Mouse (Mus musculus) embryonic facial prominence, embryonic 11.5 days (tissue): ENCODE measurements around the gene Mybpc2. TPM values are rescaled to one million over a fixed set of nuclear protein-coding genes. Genes with fewer than 3 reads are reported as not detected.

Experiments
- ATAC-seq: fragments of 200-750 bp; cut with Nextera tagmentation; replicated peaks from 2 replicates; pipeline ENCODE4 v1.8.0; 2017; ENCODE audit warnings: low read depth; ENCODE audit not compliant: insufficient number of reproducible peaks, low FRiP score, low TSS enrichment
- DNase-seq: peaks from one replicate; pipeline ENCODE4 v3.0.0-alpha.2; 2015; ENCODE audit warnings: low spot score
- H3K27ac ChIP-seq: fragments of 300-500 bp; sonication (generic); replicated peaks from 2 replicates; pipeline ENCODE4 v1.5.1; 2014; ENCODE audit warnings: mild to moderate bottlenecking, low read depth, low read length, control low read depth
- H3K27me3 ChIP-seq: fragments of 300-500 bp; sonication (generic); 2 replicates; pipeline ENCODE4 v1.6.1; 2014; ENCODE audit warnings: mild to moderate bottlenecking, low read length, moderate library complexity, mixed read lengths; ENCODE audit not compliant: control insufficient read depth, insufficient read depth
- H3K36me3 ChIP-seq: fragments of 300-500 bp; sonication (generic); replicated peaks from 2 replicates; pipeline ENCODE4 v1.6.1; 2014; ENCODE audit warnings: low read depth, mild to moderate bottlenecking, low read length, moderate library complexity, mixed read lengths; ENCODE audit not compliant: control insufficient read depth, insufficient read depth
- H3K4me1 ChIP-seq: fragments of 300-500 bp; sonication (generic); 2 replicates; pipeline ENCODE4 v1.6.1; 2014; ENCODE audit warnings: low read length, mixed read lengths; ENCODE audit not compliant: control insufficient read depth, insufficient read depth
- H3K4me2 ChIP-seq: fragments of 300-500 bp; sonication (generic); 2 replicates; pipeline ENCODE4 v1.6.1; 2014; ENCODE audit warnings: low read depth, mild to moderate bottlenecking, control low read depth, low read length, moderate library complexity
- H3K4me3 ChIP-seq: fragments of 300-500 bp; sonication (generic); 2 replicates; pipeline ENCODE4 v1.5.1; 2014; ENCODE audit warnings: low read depth, low read length, control low read depth
- H3K9ac ChIP-seq: fragments of 300-500 bp; sonication (generic); replicated peaks from 2 replicates; pipeline ENCODE4 v1.6.1; 2014; ENCODE audit warnings: mild to moderate bottlenecking, control low read depth, low read length
- H3K9me3 ChIP-seq: fragments of 300-500 bp; sonication (generic); replicated peaks from 2 replicates; pipeline ENCODE4 v1.6.1; 2016; ENCODE audit warnings: mild to moderate bottlenecking, low read length, inconsistent platforms, mixed read lengths; ENCODE audit not compliant: control insufficient read depth
- WGBS: fragments of 180-500 bp; shearing (Covaris S2); extraction: QIAGEN DNeasy Blood & Tissue Kit; methylation state at CpG from one replicate; pipeline ENCODE4 v1.1.7; 2014; 5-methylcytosine and 5-hydroxymethylcytosine counted together
- polyA plus RNA-seq: library from polyadenylated mRNA; unstranded; fragments of >200 nt; fragmentation: Nextera tagmentation; extraction: Ambion mirVana; gene quantifications from 2 replicates; pipeline ENCODE4 v1.2.1, GENCODE M21; 2014

The Mybpc2 gene
- polyA plus RNA-seq, 1 experiment from 2014 or later: not detected

DNA sequence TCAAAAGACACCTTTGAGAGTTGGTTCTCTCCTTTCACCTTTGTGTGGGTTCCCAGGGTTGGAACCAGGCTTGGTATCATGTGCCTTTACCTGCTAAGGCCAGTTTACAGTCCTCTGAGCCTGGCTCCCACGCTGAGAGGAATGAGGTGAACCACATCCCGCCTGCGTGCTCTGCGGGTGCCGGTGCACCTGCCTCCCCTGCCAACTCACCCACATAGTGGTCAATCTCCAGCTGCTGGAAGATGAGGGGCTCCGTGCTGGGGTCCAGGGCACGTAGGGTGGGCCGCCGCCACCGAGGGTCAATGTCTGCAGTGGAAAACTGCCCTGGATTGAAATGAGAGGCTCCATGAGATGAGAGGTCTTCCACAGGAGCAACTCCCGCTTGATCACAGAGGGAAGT is 18.1 kb upstream of the Mybpc2 start:
- ATAC-seq (no peak), DNase-seq (no peak)
- no peak overlapping the region for H3K4me2 ChIP-seq
- H3K9me3 ChIP-seq: no peaks in the 10 kb centered on the region
- H3K9ac ChIP-seq: no peak overlapping the region
- no peaks in the 10 kb centered on the region for H3K27me3 ChIP-seq
- H3K27ac ChIP-seq: no peak overlapping the region
- peaks cover 4% of the 10 kb centered on the region for H3K36me3 ChIP-seq
- 93% methylated on average over 11 of the region's 11 CpGs for WGBS
- H3K4me3 ChIP-seq: no peak overlapping the region
- H3K4me1 ChIP-seq: peaks cover 3% of the 10 kb centered on the region; the same call in 1 of the 2 replicates

DNA sequence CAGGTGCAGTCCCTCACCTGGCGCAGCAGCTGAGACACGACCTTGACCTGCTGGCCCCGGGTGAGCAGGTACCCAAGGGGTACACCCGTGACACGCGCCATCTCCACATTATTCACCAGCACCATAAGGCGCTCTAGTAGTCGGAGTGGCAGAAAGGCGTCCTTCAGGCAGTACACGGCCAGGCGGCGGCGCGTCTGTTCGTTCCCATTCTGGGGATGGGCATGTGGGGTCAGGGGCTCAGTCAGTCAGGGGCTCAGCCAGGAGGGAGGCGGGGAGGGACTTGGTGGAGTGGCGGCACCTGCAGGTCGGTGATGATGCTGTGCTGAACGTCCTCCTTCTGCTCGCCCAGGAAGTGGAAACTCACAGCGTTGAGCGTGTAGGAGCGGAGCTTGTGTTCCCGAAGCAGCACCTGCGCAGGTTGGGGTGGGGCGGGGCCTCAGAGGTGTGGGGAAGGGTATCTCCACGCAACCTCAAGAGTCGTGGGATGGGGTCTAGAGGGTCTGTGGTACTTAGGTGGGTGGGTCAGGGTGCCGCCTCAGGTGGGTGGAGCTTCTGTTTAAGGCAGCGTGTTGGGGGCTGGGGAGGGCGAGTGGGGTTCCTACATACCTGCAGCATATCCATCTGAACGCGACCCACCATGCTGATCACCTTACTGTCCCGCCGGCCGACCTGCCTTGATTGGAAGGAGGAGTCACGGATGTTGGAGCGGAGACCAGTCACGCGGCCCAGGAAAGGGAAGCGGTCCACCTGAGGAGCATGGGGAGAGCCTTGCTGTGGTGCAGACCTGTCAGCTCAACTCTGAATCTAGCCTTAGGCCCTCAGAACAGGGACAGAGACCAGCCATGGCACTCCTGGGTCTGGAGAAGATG is 14.5 kb upstream of the Mybpc2 start:
- no peak overlapping the region for H3K27ac ChIP-seq
- H3K36me3 ChIP-seq: peaks cover 4% of the 10 kb centered on the region
- no peaks in the 10 kb centered on the region for H3K27me3 ChIP-seq
- H3K4me1 ChIP-seq: no peaks in the 10 kb centered on the region
- DNase-seq: no peak
- no peak overlapping the region for H3K9ac ChIP-seq
- WGBS: 92% methylated on average over 41 of the region's 41 CpGs
- H3K4me3 ChIP-seq: no peak overlapping the region
- H3K4me2 ChIP-seq: no peak overlapping the region
- no peak for ATAC-seq
- H3K9me3 ChIP-seq: no peaks in the 10 kb centered on the region

DNA sequence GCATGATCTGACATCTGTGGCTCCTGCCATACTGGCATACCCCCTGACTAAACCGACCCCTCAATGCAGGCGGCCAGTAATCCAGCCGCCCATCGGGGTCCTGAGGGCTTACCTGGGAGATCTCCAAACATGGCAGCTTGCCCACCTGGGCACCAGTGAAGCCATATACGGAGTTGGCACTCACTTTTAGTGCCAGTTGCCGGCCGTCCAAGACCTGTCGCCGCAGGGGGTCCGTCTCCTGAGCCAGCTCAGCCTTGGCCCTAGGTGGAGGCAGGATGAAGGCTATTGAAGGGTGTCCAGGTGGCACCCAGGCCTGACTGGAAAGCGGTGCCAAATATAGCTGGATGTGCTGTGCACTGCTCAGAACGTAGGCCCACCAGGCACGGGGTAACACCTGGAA is 13.0 kb upstream of the Mybpc2 start:
- H3K36me3 ChIP-seq: peaks cover 4% of the 10 kb centered on the region
- ATAC-seq: no peak
- no peak overlapping the region for H3K9ac ChIP-seq
- H3K4me3 ChIP-seq: no peak overlapping the region
- no peaks in the 10 kb centered on the region for H3K27me3 ChIP-seq
- 93% methylated on average over 13 of the region's 13 CpGs for WGBS
- no peak overlapping the region for H3K4me2 ChIP-seq
- no peaks in the 10 kb centered on the region for H3K4me1 ChIP-seq
- no peak for DNase-seq
- H3K27ac ChIP-seq: no peak overlapping the region
- no peaks in the 10 kb centered on the region for H3K9me3 ChIP-seq

DNA sequence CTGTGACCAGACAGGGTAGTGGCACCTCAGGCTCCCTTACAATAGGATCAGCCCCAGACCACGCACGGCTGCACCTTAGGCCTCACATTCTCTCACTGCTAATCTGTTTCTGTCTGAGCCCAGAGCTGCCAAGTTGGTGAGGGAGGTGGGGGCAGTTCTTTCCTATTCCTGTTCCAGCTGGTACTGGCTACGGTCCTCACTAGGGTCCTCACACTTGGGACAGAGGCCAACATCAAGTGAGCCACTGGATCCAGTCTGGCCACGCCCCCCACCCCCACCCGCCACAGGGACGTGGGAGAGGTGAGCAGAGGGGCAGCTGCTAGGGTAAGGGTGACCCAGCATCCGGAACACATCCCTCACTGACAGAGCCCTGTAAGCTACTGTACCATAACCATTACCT is 12.6 kb upstream of the Mybpc2 start:
- no peak overlapping the region for H3K9ac ChIP-seq
- H3K4me1 ChIP-seq: no peaks in the 10 kb centered on the region
- no peaks in the 10 kb centered on the region for H3K9me3 ChIP-seq
- DNase-seq (no peak), ATAC-seq (no peak)
- 80% methylated on average over 6 of the region's 7 CpGs for WGBS
- H3K4me3 ChIP-seq: no peak overlapping the region
- peaks cover 4% of the 10 kb centered on the region for H3K36me3 ChIP-seq
- H3K27ac ChIP-seq: no peak overlapping the region
- H3K4me2 ChIP-seq: no peak overlapping the region
- H3K27me3 ChIP-seq: no peaks in the 10 kb centered on the region

DNA sequence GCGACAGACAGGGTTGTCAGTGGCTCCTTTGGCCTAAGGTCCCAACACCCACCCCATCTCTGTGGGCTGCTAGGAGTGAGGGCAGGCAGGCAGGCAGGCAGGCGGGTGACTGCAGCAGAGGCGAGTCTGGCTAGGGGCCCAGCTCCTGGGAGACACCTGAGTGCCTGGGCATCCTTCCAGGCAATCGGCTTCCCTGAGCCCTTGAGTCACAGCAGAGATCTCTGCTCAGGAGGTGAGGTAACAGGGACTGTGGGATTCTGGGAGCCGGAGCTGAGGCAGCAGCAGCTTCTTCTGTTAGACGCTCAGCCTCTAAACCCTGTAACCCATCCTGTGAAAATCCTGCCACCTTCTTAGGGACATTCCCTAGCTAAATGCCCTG is 12.1 kb upstream of the Mybpc2 start:
- H3K27me3 ChIP-seq: no peaks in the 10 kb centered on the region
- 92% methylated on average over 6 of the region's 6 CpGs for WGBS
- H3K36me3 ChIP-seq: peaks cover 4% of the 10 kb centered on the region
- H3K27ac ChIP-seq: no peak overlapping the region
- no peaks in the 10 kb centered on the region for H3K9me3 ChIP-seq
- H3K4me3 ChIP-seq: no peak overlapping the region
- H3K9ac ChIP-seq: no peak overlapping the region
- DNase-seq: no peak
- H3K4me2 ChIP-seq: no peak overlapping the region
- ATAC-seq: no peak
- no peaks in the 10 kb centered on the region for H3K4me1 ChIP-seq

DNA sequence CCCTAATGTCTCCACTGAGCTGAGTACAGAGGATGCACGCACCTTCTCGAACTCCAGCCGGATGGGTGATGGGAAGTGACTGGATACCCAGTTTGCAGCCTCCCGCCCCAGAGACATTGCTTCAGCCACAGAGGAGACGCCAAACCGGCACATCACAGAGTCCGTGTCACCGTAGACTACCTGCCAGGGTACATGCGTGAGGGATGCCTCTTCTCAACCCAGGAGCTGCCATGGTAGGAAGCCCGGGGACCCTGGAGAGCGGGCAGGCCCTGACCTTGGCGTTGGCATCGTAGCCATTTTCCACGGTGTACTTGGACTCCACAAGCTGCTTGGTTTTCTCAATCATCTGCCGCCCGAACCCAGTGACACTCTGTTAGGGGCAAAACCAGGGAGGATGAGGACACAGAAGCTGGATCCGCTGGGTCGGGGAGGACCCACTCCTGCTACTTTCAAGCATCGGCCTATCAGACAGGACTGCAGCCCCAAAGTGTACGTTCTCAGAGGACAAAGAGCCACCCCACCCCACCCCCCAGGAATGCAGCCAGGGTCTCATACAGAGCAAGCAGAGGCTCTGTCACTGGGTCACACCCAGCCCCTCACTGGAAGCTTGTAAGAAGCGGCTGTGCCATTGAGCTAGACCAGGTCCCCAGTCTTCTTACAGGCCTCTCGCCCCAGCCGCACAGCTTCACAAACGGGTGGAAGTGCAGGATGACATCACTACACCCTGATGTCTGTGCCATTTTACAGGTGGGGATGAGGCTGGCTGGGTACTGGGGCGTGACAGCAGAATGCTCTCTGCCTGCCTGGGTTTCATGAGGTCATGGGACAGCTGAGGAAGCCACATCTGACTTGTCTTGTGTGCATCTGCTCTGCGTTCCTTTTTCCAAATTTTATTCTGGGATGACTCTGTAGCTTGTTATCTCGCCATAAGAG is 11.5 kb upstream of the Mybpc2 start:
- Histone ChIP-seq H3K9me3 (no peaks in the 10 kb centered on the region), H3K27me3 (no peaks in the 10 kb centered on the region), H3K4me2 (no peak overlapping the region), H3K4me3 (no peak overlapping the region), H3K27ac (no peak overlapping the region), H3K36me3 (peaks cover 4% of the 10 kb centered on the region), H3K4me1 (no peaks in the 10 kb centered on the region), H3K9ac (no peak overlapping the region)
- ATAC-seq (no peak), DNase-seq (no peak)
- WGBS: 93% methylated on average over 27 of the region's 27 CpGs

DNA sequence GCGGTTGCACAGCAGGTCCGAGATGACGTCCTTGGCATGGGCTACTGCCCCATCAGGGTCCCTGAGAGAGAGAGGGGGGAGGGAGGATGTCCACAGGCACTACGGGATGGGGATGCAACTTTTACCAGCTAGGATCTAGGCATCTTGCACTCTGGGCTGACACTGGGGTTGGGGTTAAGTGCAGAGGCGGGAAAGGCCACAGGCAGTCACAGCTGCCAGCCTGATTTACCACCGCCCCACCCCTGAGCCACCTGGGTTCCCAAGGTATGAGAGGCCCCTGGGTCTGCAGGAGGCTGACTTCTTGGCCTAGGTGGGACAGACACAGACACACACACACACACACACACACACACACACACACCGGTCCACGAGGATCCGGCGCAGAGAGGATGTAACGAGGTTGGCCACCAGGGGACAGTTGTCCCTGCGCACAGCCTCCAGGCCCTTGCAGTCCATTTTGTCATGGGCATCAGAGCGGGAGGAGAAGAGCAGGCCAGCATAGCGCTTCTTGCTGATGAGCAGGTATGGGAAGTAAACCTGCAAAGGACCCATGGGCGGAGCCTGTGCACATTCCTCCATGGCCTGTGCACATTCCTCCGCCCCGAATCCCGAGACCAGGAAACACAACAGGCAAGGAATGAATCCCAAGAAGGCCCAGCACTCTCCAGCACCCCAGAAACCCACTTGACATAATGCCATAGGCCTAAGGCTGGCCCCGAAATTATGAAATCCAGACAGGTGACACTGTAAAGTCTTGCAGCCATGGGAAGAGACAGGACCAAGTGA is 10.4 kb upstream of the Mybpc2 start:
- ATAC-seq: no peak
- H3K36me3 ChIP-seq: peaks cover 4% of the 10 kb centered on the region
- no peak overlapping the region for H3K4me3 ChIP-seq

More for the DNA sequence above, 10.4 kb upstream of the Mybpc2 start:
- H3K9ac ChIP-seq: no peak overlapping the region
- no peak overlapping the region for H3K4me2 ChIP-seq
- 88% methylated on average over 19 of the region's 19 CpGs for WGBS
- H3K4me1 ChIP-seq: no peaks in the 10 kb centered on the region
- H3K27me3 ChIP-seq: no peaks in the 10 kb centered on the region
- H3K27ac ChIP-seq: no peak overlapping the region
- DNase-seq: no peak
- no peaks in the 10 kb centered on the region for H3K9me3 ChIP-seq
